Mouse (Mus musculus) E14TG2a.4 (cell line): ENCODE measurements around the gene Ambra1.

Experiments used
- CTCF ChIP-seq: conservative IDR thresholded peaks from 2 replicates; pipeline ENCODE4 v1.5.1; 2014; ENCODE audit warnings: low read length
- NANOG ChIP-seq: IDR thresholded peaks from 2 replicates; pipeline ENCODE4 v1.6.1; 2014; ENCODE audit warnings: borderline replicate concordance, low read length, mixed read lengths
- POU5F1 ChIP-seq: IDR thresholded peaks from 2 replicates; pipeline ENCODE4 v1.6.1; 2014; ENCODE audit warnings: low read length, borderline replicate concordance

GRCm38 (mm10) chr2:91963443-91963932, 233.6 kb downstream of the Ambra1 start:
- TF ChIP-seq CTCF, result no peak
- no peak for TF ChIP-seq POU5F1
- no peak for TF ChIP-seq NANOG
